Mouse (Mus musculus): Measurements from ENCODE around the gene Ggt6.

GRCm38 (mm10) chr11:72402969-72403368 lies 32.4 kb upstream of the Ggt6 start:
- TF ChIP-seq CTCF (IDR thresholded peaks at IDR 0.05; ENCODE audit: extremely low read depth, insufficient read depth, insufficient read length, insufficient replicate concordance), result no peak
- TF ChIP-seq POLR2A (IDR thresholded peaks at IDR 0.05; ENCODE audit: low read depth, low read length), result no peak

All from spleen, adult 2 months (tissue).